Mouse (Mus musculus): ENCODE measurements around the gene Lexm.

The Lexm gene

DNA sequence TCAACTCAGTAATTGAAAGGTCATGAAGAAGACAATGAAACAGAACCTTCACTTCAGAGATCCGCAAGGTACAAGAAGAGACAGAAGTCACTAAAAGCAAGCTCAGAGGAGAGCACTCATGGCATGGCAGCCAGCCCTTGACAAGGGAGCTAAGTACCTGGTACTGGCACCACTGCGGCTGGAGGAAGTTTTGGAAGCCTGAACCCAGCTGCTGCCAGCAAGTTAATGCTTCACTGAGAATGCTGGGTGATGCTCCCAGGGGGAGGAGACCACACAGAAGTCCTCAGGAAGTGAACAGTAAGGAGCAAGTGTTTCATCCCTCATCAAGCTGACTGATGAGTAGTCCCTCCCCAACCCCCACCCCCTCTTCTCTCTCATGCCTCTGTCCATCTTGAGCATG, 74.8 kb downstream of the Lexm start:
- no peak for DNase-seq (ENCODE audit: low spot score)

DNA sequence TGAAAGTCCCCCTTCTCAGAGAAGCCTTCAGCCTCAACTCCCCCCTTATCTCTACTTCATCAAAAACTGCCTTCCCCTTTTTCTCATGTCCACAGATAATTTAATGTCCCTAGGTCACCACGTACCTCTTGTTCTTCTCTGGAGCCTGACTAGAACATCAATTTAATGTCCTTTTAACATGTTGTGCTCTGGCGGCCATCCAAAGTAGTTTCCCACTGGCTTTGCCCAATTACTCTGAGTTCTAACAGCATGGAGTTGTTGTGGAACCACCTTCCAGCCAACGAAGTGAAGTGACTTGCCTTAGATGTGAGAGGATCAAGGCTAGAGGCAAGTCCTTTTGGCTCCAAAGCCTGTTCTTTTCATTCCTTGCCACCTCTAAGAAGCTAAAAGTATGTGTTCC, 75.5 kb downstream of the Lexm start:
- DNase-seq (ENCODE audit: low spot score): no peak

All from adipocyte (in vitro differentiated cells).